Mouse (Mus musculus) gastrocnemius, adult 18-20 months (tissue): ENCODE results near the gene Creb5. TPM values are rescaled to one million over a fixed set of nuclear protein-coding genes. Genes with fewer than 3 reads are reported as not detected.

Source experiments
- DNase-seq: peaks from one replicate; pipeline ENCODE4 v3.0.0; 2021; ENCODE audit warnings: low spot score
- total RNA-seq, 2 experiments: library from RNA; stranded (reverse); gene quantifications; 2 replicates each; pipeline ENCODE4 v1.2.3; 2021

The Creb5 gene
- total RNA-seq, 2 experiments from 2014 or later: 3.5 to 7.0 TPM

GRCm38 (mm10) chr6:53429891-53430290, 142.8 kb downstream of the Creb5 start:
- DNase-seq: peak; percentile 24

- DNase-seq: no peak
Observed at GRCm38 (mm10) chr6:53445862-53446460, 158.9 kb downstream of the Creb5 start.

- DNase-seq: no peak
Observed at GRCm38 (mm10) chr6:53447479-53447878, 160.4 kb downstream of the Creb5 start.

GRCm38 (mm10) chr6:53448317-53448870, 161.3 kb downstream of the Creb5 start:
- DNase-seq: no peak

- no peak for DNase-seq
Observed at GRCm38 (mm10) chr6:53449437-53450173, 162.5 kb downstream of the Creb5 start.

GRCm38 (mm10) chr6:53450494-53450893, 163.4 kb downstream of the Creb5 start:
- DNase-seq: no peak

GRCm38 (mm10) chr6:53452240-53452639, 165.2 kb downstream of the Creb5 start:
- no peak for DNase-seq

- DNase-seq: no peak
Observed at GRCm38 (mm10) chr6:53455442-53455841, 168.4 kb downstream of the Creb5 start.

- no peak for DNase-seq
Observed at GRCm38 (mm10) chr6:53456111-53456510, 169.0 kb downstream of the Creb5 start.

GRCm38 (mm10) chr6:53459995-53460747, 173.1 kb downstream of the Creb5 start:
- no peak for DNase-seq

- no peak for DNase-seq
Observed at GRCm38 (mm10) chr6:53461056-53461455, 174.0 kb downstream of the Creb5 start.

GRCm38 (mm10) chr6:53461775-53462770, 175.0 kb downstream of the Creb5 start:
- peak; percentile 54 for DNase-seq

GRCm38 (mm10) chr6:53462802-53463201, 175.7 kb downstream of the Creb5 start:
- DNase-seq: no peak

GRCm38 (mm10) chr6:53463261-53463813, 176.3 kb downstream of the Creb5 start:
- no peak for DNase-seq

GRCm38 (mm10) chr6:53469204-53469603, 182.1 kb downstream of the Creb5 start:
- DNase-seq: no peak

- DNase-seq: no peak
Observed at GRCm38 (mm10) chr6:53469703-53470102, 182.6 kb downstream of the Creb5 start.

GRCm38 (mm10) chr6:53470559-53470958, 183.5 kb downstream of the Creb5 start:
- DNase-seq: no peak

- no peak for DNase-seq
Observed at GRCm38 (mm10) chr6:53470999-53471591, 184.0 kb downstream of the Creb5 start.

GRCm38 (mm10) chr6:53472751-53473150, 185.7 kb downstream of the Creb5 start:
- DNase-seq: no peak

GRCm38 (mm10) chr6:53477501-53477900, 190.4 kb downstream of the Creb5 start:
- DNase-seq: no peak
